Comparison of ENCODE assay signal across 7 mouse cellular contexts in genomic region chrX:7721514-7722281, GRCm38 (mm10). TPM values are rescaled to one million over a fixed set of nuclear protein-coding genes. Genes with fewer than 3 reads are reported as not detected.
DNase-seq lines count a peak whose midpoint lies in the region; ATAC-seq and TF ChIP-seq lines count a peak whose summit lies in the region.

TSS of gene Gm45208 (plus strand) at chrX:7722245.

- ATAC-seq in granulocyte monocyte progenitor cell, adult 5-6 weeks (replicated peaks; ENCODE audit: poor library complexity, severe bottlenecking) = peak; percentile 97
- ATAC-seq in limb, embryonic 11.5 days (ENCODE audit: insufficient number of reproducible peaks, low FRiP score, low TSS enrichment, low read depth) = peak; percentile 73
- peak; percentile 93 for ATAC-seq in midbrain, embryonic 13.5 days

- H3K36me3 ChIP-seq in limb, embryonic 11.5 days (ENCODE audit: control insufficient read depth, insufficient read depth, low read length) = no peaks in the 10 kb centered on the region
- H3K36me3 ChIP-seq in midbrain, embryonic 13.5 days = peaks cover 12% of the 10 kb centered on the region
- H3K36me3 ChIP-seq in small intestine, adult 2 months (ENCODE audit: control insufficient read depth, insufficient read depth, low read length) = peaks cover 5% of the 10 kb centered on the region

- H3K4me3 ChIP-seq in limb, embryonic 11.5 days (ENCODE audit: low read depth, low read length) = peak within 1 kb of the TSS; percentile 41
- peak within 1 kb of the TSS; percentile 54 for H3K4me3 ChIP-seq in midbrain, embryonic 13.5 days (replicated peaks)
- H3K4me3 ChIP-seq in small intestine, adult 2 months (ENCODE audit: low read depth, low read length) = peak within 1 kb of the TSS; percentile 96

- peak within 1 kb of the TSS; percentile 56 for H3K9ac ChIP-seq in limb, embryonic 11.5 days (ENCODE audit: low read length)
- peak within 1 kb of the TSS; percentile 59 for H3K9ac ChIP-seq in midbrain, embryonic 13.5 days (replicated peaks)

- H3K4me1 ChIP-seq in limb, embryonic 11.5 days (ENCODE audit: control insufficient read depth, insufficient read depth, low read length) = no peaks in the 10 kb centered on the region
- H3K4me1 ChIP-seq in midbrain, embryonic 13.5 days (replicated peaks) = peaks cover 9% of the 10 kb centered on the region
- H3K4me1 ChIP-seq in small intestine, adult 2 months (ENCODE audit: control insufficient read depth, insufficient read depth, insufficient read length, low read length) = no peaks in the 10 kb centered on the region

- 19% methylated on average over 22 of the region's 22 CpGs for WGBS in limb, embryonic 11.5 days
- 30% methylated on average over 22 of the region's 22 CpGs for WGBS in midbrain, embryonic 13.5 days
- WGBS in small intestine, adult 2 months = 18% methylated on average over 22 of the region's 22 CpGs

- no peaks in the 10 kb centered on the region for H3K9me3 ChIP-seq in limb, embryonic 11.5 days (ENCODE audit: control insufficient read depth, low read length)
- no peaks in the 10 kb centered on the region for H3K9me3 ChIP-seq in midbrain, embryonic 13.5 days

- DNase-seq in adrenal gland, postnatal 10 days = peak; percentile 75
- peak; percentile 80 for DNase-seq in embryo, embryonic 9.5 days (ENCODE audit: extremely low spot score)
- DNase-seq in kidney, adult 11 months = peak; percentile 75
- DNase-seq in limb, embryonic 11.5 days (ENCODE audit: low spot score) = peak; percentile 66

- TF ChIP-seq CTCF in small intestine, adult 2 months (IDR thresholded peaks at IDR 0.05; ENCODE audit: extremely low read depth, insufficient read length, insufficient replicate concordance, low read depth, low read length) = no peak

- H3K4me2 ChIP-seq in limb, embryonic 11.5 days (ENCODE audit: low read depth, severe bottlenecking) = peak within 1 kb of the TSS; percentile 58
- peak within 1 kb of the TSS; percentile 69 for H3K4me2 ChIP-seq in midbrain, embryonic 13.5 days (replicated peaks)

- H3K27me3 ChIP-seq in limb, embryonic 11.5 days (ENCODE audit: control insufficient read depth, insufficient read depth, low read length) = no peaks in the 10 kb centered on the region
- no peaks in the 10 kb centered on the region for H3K27me3 ChIP-seq in midbrain, embryonic 13.5 days
- no peaks in the 10 kb centered on the region for H3K27me3 ChIP-seq in small intestine, adult 2 months (ENCODE audit: control insufficient read depth, insufficient read depth, low read length)

- TF ChIP-seq POLR2A in small intestine, adult 2 months (IDR thresholded peaks at IDR 0.05; ENCODE audit: low read depth, low read length) = 0 out of 2 replicates have a peak, but pooled peaks have one; percentile 27

- peak within 1 kb of the TSS; percentile 70; the same call in 1 of the 2 replicates for H3K27ac ChIP-seq in limb, embryonic 11.5 days (replicated peaks; ENCODE audit: low read depth, low read length)
- peak within 1 kb of the TSS; percentile 90 for H3K27ac ChIP-seq in midbrain, embryonic 13.5 days
- peak within 1 kb of the TSS; percentile 94 for H3K27ac ChIP-seq in small intestine, adult 2 months (ENCODE audit: insufficient read depth, low read depth, low read length)

RNA-seq across cellular contexts. Expression of gene Gm45208, which starts in this region (rescaled TPM):
- not detected for total RNA-seq in adrenal gland, postnatal 10 days (2021)
- total RNA-seq in granulocyte monocyte progenitor cell, adult 5-6 weeks (2014; fragmentation: Nextera tagmentation) = not detected in 2 replicates
- not detected in 2 replicates for total RNA-seq in granulocyte monocyte progenitor cell, adult 5-6 weeks (2017)
- not detected in 2 replicates for polyA plus RNA-seq in limb, embryonic 11.5 days (2014; fragmentation: Nextera tagmentation; extraction: Ambion mirVana)
- polyA plus RNA-seq in midbrain, embryonic 13.5 days (2015; fragmentation: Nextera tagmentation; extraction: Ambion mirVana) = not detected in 2 replicates
- 0.10 and 0.25 TPM in 2 replicates for polyA plus RNA-seq in small intestine, adult 2 months (2012; rRNA removed)

Comparison
In these comparisons a context has a peak if more than half of its experiments do, and no peak if none do; other contexts are left out.
1. Peak in every context shown above with its lines: DNase-seq, ATAC-seq, H3K4me3 ChIP-seq and H3K27ac ChIP-seq.
2. Peak in DNase-seq in adrenal gland, postnatal 10 days; RNA of the gene not detected or under 1 TPM.
3. Peak in ATAC-seq in granulocyte monocyte progenitor cell, adult 5-6 weeks; RNA of the gene not detected or under 1 TPM.
4. Peak in DNase-seq, ATAC-seq, H3K4me3 ChIP-seq, H3K27ac ChIP-seq, H3K9ac ChIP-seq and H3K4me2 ChIP-seq in limb, embryonic 11.5 days; RNA of the gene not detected or under 1 TPM.
5. Peak in ATAC-seq, H3K4me3 ChIP-seq, H3K27ac ChIP-seq, H3K9ac ChIP-seq and H3K4me2 ChIP-seq in midbrain, embryonic 13.5 days; RNA of the gene not detected or under 1 TPM.
6. H3K4me3 ChIP-seq: peak in every context shown above with its lines; median percentile 96 in small intestine, adult 2 months; 54 in midbrain, embryonic 13.5 days; 41 in limb, embryonic 11.5 days.